Mouse (Mus musculus): ENCODE results near the gene Cldn34b2. TPM values are rescaled to one million over a fixed set of nuclear protein-coding genes. Genes with fewer than 3 reads are reported as not detected.

Gene Cldn34b2
- not detected for polyA plus RNA-seq (2017; shearing (Covaris generic))

DNA sequence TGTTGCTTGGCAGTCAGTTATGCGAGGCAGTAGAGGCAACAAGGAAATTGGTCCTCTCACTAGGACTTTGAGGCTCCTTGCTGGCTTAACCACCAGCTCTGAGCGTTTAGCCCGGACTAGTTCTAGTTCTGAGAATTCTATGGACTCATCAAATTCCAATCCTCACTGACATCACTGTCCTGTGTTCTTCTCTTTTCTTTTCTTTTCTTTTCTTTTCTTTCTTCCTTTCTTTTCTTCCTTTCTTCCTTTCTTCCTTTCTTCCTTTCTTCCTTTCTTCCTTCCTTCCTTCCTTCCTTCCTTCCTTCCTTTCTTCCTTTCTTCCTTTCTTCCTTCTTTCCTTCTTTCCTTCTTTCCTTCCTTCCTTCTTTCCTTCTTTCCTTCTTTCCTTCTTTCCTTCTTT is at the start of gene Cldn34b2:
TSS of gene Cldn34b2 (minus strand) at position 101 of the 400 bp plus-strand sequence.

DNA sequence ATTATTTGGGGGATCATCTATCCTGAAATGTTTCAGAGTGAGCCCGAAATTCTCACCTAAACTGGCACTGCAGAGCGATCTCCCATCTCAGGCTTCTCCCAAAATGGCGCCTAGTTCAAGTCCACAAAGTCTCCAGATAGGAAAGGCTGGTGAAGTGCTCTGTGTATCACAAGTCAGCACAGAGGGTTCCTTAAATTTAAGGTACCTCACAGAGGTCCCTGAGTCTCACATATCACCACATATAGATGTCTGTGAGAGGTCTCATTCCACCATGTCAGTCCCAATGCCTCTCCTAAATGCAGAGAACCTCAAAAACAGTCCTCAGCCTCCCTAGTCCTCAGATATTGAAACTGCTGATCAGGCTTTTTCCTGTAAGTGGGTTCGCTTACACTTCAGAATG is 34.6 kb downstream of the Cldn34b2 start, which contains the start of gene Magea2:
TSS of gene Magea2 (minus strand) at position 101 of the 400 bp plus-strand sequence.

DNA sequence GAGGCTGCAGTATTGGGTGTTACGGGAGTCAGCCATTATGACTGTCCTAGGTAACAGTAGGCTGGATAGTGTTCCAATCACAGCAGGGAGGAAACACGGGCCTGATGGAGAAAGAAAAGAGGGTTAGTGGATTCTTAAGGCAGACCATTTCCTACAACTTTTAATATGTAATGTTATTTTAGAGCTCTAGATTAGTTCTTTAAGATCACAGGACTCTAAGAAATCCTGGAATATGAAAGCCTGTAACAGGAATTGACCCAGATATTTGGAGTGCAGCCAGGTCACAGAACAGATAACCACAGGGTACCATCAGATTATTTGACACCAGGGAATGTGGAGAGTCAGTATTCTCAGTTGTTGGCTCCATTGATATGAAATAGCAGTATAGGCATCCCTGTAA is 38.5 kb downstream of the Cldn34b2 start, which contains the start of gene Magea1:
TSS of gene Magea1 (minus strand) at position 101 of the 400 bp plus-strand sequence.

Other genes starting within 250 kb of the Cldn34b2 start
- gene Cldn34b1, start 238.1 kb downstream of the Cldn34b2 start, polyA plus RNA-seq (2017; shearing (Covaris generic)): not detected
- gene Magea6, start 192.4 kb downstream of the Cldn34b2 start, polyA plus RNA-seq (2017; shearing (Covaris generic)): not detected
- gene Magea3, start 178.9 kb downstream of the Cldn34b2 start, polyA plus RNA-seq (2017; shearing (Covaris generic)): not detected
- gene Magea8, start 132.6 kb downstream of the Cldn34b2 start, polyA plus RNA-seq (2017; shearing (Covaris generic)): not detected
- gene Magea5, start 65.3 kb downstream of the Cldn34b2 start, polyA plus RNA-seq (2017; shearing (Covaris generic)): not detected
- gene Magea1, start 38.6 kb downstream of the Cldn34b2 start, polyA plus RNA-seq (2017; shearing (Covaris generic)): not detected
- not detected for gene Magea2, start 34.7 kb downstream of the Cldn34b2 start, polyA plus RNA-seq (2017; shearing (Covaris generic))
- 357 TPM for gene Sat1, start 88.0 kb upstream of the Cldn34b2 start, polyA plus RNA-seq (2017; shearing (Covaris generic))
- gene Acot9, start 134.0 kb upstream of the Cldn34b2 start, polyA plus RNA-seq (2017; shearing (Covaris generic)): 113 TPM
- 52.6 TPM for gene Prdx4, start 212.3 kb upstream of the Cldn34b2 start, polyA plus RNA-seq (2017; shearing (Covaris generic))

Data from inflammation-experienced regulatory T-cells, adult 16 weeks (primary cell).